Mouse (Mus musculus) MEL (cell line): ENCODE data around the gene Fam102a.
A peak's percentile ranks its signal among the peaks of the same experiment; 100 is the strongest.

Experiments used
- CHD2 ChIP-seq: IDR thresholded peaks from 2 replicates; pipeline ENCODE4 v1.6.1; 2011; ENCODE audit warnings: low read length, improper control_type of control experiment
- EP300 ChIP-seq, 2 experiments: IDR thresholded peaks; 2 replicates each; pipeline ENCODE4 v1.6.1; 2011; ENCODE audit warnings: improper control_type of control experiment in 2 of 2, low read length in 2 of 2, low read depth in 1 of 2, mild to moderate bottlenecking in 1 of 2
- GATA1 ChIP-seq: IDR thresholded peaks from 2 replicates; pipeline ENCODE4 v1.6.1; 2011; ENCODE audit warnings: low read depth, low read length, improper control_type of control experiment
- KAT2A ChIP-seq: conservative IDR thresholded peaks from 2 replicates; pipeline ENCODE4 v1.6.1; 2012; ENCODE audit warnings: low read depth, low read length, improper control_type of control experiment, inconsistent platforms
- NRF1 ChIP-seq: IDR thresholded peaks from 2 replicates; pipeline ENCODE4 v1.6.1; 2014; ENCODE audit warnings: low read depth, mild to moderate bottlenecking, inconsistent platforms, low read length, improper control_type of control experiment, moderate library complexity; ENCODE audit not compliant: poor library complexity, insufficient read depth, severe bottlenecking

DNA sequence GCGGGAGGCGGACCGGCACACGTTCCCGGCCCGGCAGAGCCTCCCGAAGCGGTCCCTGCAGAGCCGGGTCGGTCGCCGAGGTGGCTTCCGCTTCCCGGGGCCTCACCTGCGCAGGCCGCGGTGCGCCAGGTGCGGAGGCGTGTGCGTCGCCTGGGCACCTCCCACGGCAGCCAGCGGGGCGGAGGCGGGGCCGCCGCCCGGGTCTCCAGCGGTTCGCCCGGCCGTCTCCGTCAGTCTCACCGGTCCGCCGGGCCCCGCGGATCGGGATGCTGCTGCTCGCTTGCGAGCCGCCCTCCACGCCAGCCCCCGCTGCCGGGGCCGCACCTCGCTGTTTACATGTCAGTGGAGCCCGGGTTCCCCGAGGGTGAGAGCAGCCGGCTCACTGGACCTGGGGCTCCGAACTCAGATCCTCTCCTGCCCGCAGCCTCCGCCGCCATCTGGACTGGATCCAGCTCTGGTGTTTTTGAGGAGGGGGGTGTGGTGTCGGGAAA is 414 bp downstream of the Fam102a start:
- no peak for TF ChIP-seq CHD2
- TF ChIP-seq EP300 (IDR thresholded peaks at IDR 0.05; ENCODE audit: low read depth in 1 of 2, low read length in 2 of 2) = no peak
- TF ChIP-seq KAT2A = no peak
- no peak for TF ChIP-seq GATA1
- peak; percentile 58 for TF ChIP-seq NRF1
